Mouse (Mus musculus): ENCODE measurements at regions not wholly inside any gene's neighbourhood (a gene's known extent, or its start where the extent isn't known, plus 50 kb on each side); places are given as distances from the start of the nearest gene placed in this dataset.

DNA sequence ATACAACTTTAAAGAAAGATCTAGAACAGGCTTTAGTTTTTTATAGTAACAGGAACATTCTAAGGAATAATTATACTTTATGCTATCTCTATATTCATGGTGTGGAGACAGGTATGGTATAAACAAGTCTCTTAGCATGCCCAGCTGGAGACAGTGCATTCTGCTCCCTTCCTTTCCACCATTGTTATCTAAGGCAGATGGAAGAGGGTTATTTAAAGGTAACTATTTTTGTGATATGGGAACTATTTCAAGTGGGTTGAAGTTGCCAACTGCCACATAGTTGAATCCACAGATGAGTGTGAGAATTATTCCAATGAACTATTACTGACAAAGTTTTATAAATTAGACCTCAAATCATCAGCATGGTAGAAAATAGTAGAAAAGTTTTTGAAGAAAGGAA lies 148.9 kb upstream of the Rasa1 start:
- no peak for ATAC-seq (ENCODE audit: extremely low read depth, insufficient number of reproducible peaks, low FRiP score, poor library complexity, severe bottlenecking)

DNA sequence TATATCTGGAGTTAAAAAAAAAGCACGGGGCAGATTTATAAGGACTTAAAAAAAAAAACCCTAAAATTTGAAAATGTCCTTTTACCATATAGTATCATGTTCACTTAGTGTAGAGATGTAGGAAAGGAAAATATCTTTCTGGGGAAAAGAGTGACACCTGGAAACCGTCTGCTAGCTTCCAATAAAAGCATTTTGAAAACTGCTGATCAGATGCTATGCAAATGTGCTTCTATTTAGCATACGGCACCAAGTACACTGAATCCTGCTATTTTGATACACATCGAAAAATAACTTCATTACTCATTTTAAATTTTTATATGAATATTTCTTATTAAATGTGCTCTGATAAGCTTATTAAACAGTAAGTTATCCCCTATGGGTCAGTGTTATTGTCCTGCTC lies 148.1 kb upstream of the Rasa1 start:
- no peak for ATAC-seq (ENCODE audit: extremely low read depth, insufficient number of reproducible peaks, low FRiP score, poor library complexity, severe bottlenecking)

DNA sequence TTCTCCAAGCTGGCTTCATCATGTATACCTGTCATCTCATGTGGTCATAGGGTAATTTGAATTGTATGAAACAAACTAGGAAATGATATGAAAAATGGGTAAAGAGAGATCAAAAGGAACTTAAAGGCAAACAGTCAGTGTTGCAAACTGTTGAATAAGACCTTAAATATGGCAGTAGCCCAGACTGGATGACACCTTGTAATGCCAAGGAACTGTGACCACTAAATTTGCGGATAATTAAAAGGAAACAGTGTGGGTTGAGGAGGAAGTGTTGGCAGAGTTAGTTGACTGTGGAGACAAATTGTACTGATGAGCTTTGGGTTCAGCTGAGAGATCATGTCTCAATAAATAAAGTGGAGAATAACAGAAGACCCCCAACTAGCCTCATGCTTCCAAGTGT lies 147.3 kb upstream of the Rasa1 start:
- ATAC-seq (ENCODE audit: extremely low read depth, insufficient number of reproducible peaks, low FRiP score, poor library complexity, severe bottlenecking) = no peak

DNA sequence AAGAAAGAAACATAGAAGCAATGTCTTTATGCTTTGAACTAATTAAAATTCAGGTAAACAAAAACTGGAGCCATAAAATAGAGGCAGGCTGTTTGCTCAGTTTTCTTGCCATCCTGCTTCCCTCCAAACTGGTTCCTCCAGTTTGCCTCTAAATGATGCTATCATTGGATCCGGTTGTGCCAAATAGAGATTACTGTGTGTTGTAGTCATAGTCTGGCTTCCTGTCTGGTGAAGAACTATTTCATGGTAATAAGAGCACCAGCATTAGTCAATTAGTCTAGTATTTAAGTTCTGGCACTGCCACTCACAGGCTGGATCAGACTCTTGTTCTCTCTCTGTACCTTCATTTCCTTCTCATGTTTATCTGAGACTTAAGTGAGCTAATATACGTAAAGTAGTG lies 141.9 kb upstream of the Rasa1 start:
- no peak for ATAC-seq (ENCODE audit: extremely low read depth, insufficient number of reproducible peaks, low FRiP score, poor library complexity, severe bottlenecking)

DNA sequence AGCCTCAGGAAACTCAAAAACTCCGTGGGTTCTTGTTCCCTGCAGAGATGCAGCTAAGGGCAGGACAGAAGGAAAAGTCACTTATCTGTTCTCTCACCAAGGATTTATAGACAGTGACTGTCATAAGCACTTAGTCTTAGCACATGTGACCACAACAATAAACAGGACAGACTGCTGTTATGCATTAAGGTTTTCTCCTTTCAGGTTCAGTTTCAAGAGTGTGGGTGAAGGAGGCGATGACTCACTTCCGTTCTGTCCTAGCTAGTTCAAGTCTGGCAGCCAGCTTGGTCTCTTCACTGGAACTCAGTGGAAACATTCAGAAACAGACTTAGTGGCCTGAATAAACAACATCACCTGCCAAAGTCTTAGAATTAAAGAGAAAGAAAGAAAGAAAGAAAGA lies 141.1 kb upstream of the Rasa1 start:
- peak; percentile 79; the same call in 1 of the 2 replicates for ATAC-seq (ENCODE audit: extremely low read depth, insufficient number of reproducible peaks, low FRiP score, poor library complexity, severe bottlenecking)

DNA sequence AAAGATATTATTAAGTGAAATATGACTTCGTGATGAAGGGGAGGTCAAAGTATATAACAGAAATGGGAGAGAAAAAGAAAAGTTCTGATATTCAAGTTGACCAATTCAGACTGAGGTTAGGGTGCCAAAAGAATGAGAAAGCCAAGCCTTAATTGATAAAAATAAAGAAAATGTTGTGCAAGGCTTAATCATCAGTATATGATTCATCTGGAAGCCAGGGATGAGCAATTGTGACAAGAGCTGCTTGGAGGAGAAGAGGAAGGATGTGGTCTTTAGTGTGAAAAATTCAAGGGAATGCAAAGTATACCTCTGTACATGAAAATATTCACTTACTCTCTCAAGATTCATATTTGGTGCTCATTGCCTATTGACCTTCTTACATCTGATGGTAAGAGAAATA lies 129.7 kb upstream of the Rasa1 start:
- ATAC-seq (ENCODE audit: extremely low read depth, insufficient number of reproducible peaks, low FRiP score, poor library complexity, severe bottlenecking) = no peak

DNA sequence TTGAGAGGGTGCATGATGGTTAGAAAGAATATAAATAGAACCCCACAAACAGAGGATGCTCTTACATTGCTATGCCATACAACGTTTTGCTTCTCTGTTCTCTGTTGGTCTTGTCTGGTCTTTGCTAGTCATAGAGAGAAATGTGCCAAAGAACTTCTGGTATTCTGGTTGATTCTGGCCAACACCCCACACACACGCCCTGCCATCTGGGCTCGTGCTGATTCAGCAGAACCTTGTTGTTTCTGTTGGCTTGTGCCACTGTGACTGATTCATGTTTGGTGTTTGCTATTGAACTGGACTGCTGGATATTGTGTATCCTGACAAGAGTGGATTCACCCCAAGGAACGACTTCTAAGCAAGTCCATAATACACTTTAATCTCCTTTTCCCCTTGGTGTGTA lies 126.0 kb upstream of the Rasa1 start:
- no peak for ATAC-seq (ENCODE audit: extremely low read depth, insufficient number of reproducible peaks, low FRiP score, poor library complexity, severe bottlenecking)

DNA sequence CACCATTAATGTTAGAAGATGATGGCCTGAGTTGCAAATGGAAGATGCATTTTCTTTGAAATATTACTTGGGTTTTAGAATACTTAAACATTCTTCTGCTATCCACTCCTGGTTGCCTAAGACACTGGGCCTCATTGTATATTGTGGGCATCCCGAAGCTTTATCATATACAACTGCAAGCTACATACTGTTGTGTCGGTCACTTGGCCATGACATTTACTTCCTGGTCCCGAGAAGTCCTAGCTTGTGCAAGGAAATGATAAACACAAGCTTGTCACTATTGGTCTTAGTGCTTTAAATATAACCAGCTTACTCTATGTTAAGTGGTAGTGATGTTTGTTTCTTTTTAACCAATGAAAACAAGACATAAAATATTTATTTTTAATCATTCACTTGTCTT lies 122.4 kb upstream of the Rasa1 start:
- ATAC-seq (ENCODE audit: extremely low read depth, insufficient number of reproducible peaks, low FRiP score, poor library complexity, severe bottlenecking) = no peak

DNA sequence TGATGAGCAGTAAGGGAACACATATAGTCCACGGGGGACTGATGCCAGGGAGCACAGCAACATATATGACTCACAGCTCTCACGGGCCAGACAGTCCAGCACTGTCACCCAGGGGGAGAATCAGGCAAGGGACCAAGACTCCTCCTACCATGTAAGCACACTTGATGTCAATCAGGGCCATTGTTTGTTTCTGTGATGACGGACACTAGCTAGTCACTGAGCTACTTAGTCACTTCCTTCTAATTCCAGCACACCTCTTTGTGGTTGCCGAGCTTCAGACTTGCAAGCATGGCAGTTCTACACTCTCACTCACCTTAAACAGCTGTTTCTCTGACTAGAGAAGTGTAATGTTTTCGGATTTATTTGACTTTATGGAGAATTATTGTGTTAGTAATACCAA lies 109.9 kb upstream of the Rasa1 start:
- no peak for ATAC-seq (ENCODE audit: extremely low read depth, insufficient number of reproducible peaks, low FRiP score, poor library complexity, severe bottlenecking)

DNA sequence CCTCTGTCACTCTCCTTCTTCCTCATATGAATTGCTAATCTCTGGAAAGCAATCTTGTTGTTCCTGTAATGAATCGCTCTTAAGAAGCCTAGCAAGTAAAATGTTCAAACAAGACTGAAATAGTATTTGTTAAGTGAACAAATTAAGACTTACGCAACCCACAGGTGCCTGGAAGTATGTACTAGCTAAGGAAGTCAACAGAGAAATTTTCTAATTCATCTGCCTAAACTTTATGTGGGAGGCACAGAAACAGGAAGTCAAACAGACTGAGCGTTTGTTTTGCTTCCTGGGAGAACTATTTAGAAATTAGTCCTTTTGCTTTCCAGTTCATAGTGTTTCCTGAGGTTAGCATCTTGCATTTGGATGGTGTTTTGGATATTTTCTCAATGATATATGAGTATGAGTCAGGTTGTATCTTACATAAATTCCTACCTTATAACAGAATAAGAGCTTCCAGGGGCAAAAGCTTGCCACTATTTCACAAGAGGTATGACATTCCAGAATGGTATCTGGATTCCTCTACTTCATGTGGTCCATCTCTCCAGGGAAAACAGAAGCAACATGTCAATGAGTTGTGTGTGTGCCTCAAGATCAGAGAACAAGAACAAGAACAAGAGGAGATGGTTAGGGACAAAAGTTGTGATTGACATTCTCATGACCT lies 87.5 kb upstream of the Rasa1 start:
- no peak for ATAC-seq (ENCODE audit: extremely low read depth, insufficient number of reproducible peaks, low FRiP score, poor library complexity, severe bottlenecking)

DNA sequence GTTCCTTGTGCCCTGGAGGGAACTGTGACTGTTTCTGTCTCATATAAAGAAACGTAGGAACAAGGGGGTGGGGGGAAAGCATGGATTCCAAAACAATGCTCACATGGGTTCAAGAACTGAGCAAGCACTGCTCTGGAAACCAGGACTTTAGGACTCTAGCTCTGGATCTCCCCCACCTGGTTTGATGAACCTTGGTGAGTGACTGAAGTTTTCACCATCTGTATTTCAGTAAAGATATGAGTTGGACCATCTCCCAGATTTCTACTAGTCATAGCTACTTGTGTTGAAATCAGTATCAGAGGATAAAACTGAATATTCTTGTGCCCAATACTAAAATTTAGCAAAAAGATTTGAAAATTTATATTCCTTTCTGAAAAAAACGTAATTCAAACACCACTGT lies 70.7 kb upstream of the Rasa1 start:
- ATAC-seq (ENCODE audit: extremely low read depth, insufficient number of reproducible peaks, low FRiP score, poor library complexity, severe bottlenecking) = no peak

DNA sequence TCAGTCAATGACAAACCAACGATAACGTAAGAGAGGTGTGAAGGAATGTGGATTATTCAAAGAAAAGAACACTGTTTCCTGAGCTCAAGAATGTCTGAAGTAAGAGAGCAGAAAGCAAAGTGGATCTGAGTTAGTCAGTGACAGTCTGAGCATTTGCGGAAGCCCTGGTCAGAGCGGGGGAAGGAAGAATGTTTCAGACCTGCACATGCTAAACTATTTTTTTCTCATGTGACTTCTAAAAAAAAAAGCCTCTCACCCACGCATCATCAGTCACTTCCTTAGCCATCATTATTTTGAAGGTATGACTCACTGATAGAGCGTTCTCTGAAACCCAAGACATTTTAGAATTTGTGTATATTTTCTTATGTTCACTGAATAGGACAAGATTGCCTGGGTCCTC lies 70.2 kb upstream of the Rasa1 start:
- no peak for ATAC-seq (ENCODE audit: extremely low read depth, insufficient number of reproducible peaks, low FRiP score, poor library complexity, severe bottlenecking)

DNA sequence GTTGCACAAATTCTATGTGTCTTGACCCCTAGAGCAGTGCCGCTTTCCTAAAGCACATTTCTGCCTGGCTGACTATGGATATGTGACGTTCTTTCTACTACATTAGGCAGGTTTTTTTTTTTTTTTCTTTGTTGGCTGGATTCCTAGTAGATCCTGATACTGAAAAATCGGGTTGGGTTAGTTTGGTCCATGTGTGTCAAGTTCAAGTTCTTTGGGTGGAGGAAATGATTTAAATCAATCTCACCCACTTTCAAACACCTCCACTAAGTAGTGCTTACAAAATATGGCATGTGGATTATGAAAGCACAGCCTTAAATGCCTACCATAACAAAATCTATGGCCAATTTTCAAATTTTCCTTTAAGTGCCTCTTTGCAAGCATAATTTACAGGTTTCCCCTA lies 63.1 kb upstream of the Rasa1 start:
- ATAC-seq (ENCODE audit: extremely low read depth, insufficient number of reproducible peaks, low FRiP score, poor library complexity, severe bottlenecking) = no peak
